25 mouse cellular contexts compared by ENCODE assay signal in the genomic region with DNA sequence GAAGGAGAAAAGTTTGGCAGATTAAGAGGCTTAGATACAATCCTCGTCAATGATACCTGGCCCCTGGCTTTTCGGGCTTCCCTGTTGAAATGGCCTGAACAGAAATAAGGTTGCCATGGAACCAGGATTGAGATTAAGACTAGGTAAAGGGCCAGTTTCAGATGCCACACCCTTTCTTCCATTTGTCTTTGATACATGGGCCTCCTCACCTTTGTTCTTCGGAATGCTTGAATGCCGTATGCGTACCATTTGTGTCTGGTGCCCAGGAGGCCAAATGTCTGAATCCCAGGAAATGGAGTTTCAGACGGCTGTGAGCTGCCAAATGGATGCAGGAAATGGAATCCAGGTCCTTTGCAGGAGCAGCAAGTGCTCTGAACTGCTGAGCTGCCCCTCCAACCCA. TPM values are rescaled to one million over a fixed set of nuclear protein-coding genes. Genes with fewer than 3 reads are reported as not detected.
A peak's percentile ranks its signal among the peaks of the same experiment; 100 is the strongest.
DNase-seq lines count a peak whose midpoint lies in the region; ATAC-seq and TF ChIP-seq lines count a peak whose summit lies in the region.
"Had no signal": no experiment of that assay in that cellular context is flagged by ENCODE, and none has a peak within 500 bp of the region (broad histone marks: within the 10 kb centered on the region; RNA-seq: fewer than 3 reads in every experiment).

No protein-coding gene starts in this region.

- peak overlapping the region; percentile 7; the same call in 1 of the 2 replicates for H3K27ac ChIP-seq in heart, postnatal 0 days (ENCODE audit: low read depth)
- peak overlapping the region; percentile 78 for H3K27ac ChIP-seq in thymus, adult 2 months (ENCODE audit: control insufficient read depth, insufficient read depth, low read length)
- H3K27ac ChIP-seq in ES-E14 (ENCODE audit: insufficient read depth, low read depth, low read length, poor library complexity, severe bottlenecking) = peak overlapping the region; percentile 1; the same call in 1 of the 2 replicates
- no peak overlapping the region for H3K27ac ChIP-seq in forebrain, embryonic 10.5 days
- H3K27ac ChIP-seq: embryonic facial prominence, embryonic 13.5 days; embryonic facial prominence, embryonic 15.5 days; forebrain, embryonic 13.5 days; forebrain, embryonic 15.5 days had no signal

- ATAC-seq in heart, postnatal 0 days (ENCODE audit: insufficient read depth, low read depth) = no peak
- ATAC-seq: CD4-positive, CD25-positive, alpha-beta regulatory T cell, adult 4 months; forebrain, embryonic 13.5 days; forebrain, embryonic 15.5 days; forebrain, postnatal 0 days had no signal

- intact Hi-C loops in heart, postnatal 14 days (cut with DNase I) = no loop called here

- peaks cover 31% of the 10 kb centered on the region for H3K36me3 ChIP-seq in heart, postnatal 0 days (replicated peaks; ENCODE audit: control insufficient read depth, insufficient read depth, low read length)
- peaks cover 50% of the 10 kb centered on the region for H3K36me3 ChIP-seq in thymus, adult 2 months (ENCODE audit: control insufficient read depth, insufficient read depth, low read length)
- peaks cover 20% of the 10 kb centered on the region for H3K36me3 ChIP-seq in ES-E14 (ENCODE audit: control insufficient read depth, insufficient read depth, low read length, poor library complexity, severe bottlenecking)
- H3K36me3 ChIP-seq in forebrain, embryonic 10.5 days (replicated peaks) = peaks cover 66% of the 10 kb centered on the region

- H3K4me1 ChIP-seq in heart, postnatal 0 days (ENCODE audit: control insufficient read depth, insufficient read depth) = no peaks in the 10 kb centered on the region
- peaks cover 20% of the 10 kb centered on the region for H3K4me1 ChIP-seq in thymus, adult 2 months (replicated peaks; ENCODE audit: control insufficient read depth, insufficient read depth, low read length)
- peaks cover 0 to 4% of the 10 kb centered on the region in 2 experiments; a peak in 2 of 4 replicates for H3K4me1 ChIP-seq in ES-E14 (ENCODE audit: control insufficient read depth in 2 of 2, insufficient read depth in 2 of 2, low read length in 2 of 2, poor library complexity in 1 of 2)
- no peaks in the 10 kb centered on the region for H3K4me1 ChIP-seq in forebrain, embryonic 10.5 days
- H3K4me1 ChIP-seq: embryonic facial prominence, embryonic 13.5 days; embryonic facial prominence, embryonic 15.5 days; forebrain, embryonic 13.5 days; forebrain, embryonic 15.5 days had no signal

- no peaks in the 10 kb centered on the region for H3K27me3 ChIP-seq in heart, postnatal 0 days (ENCODE audit: control insufficient read depth, insufficient read depth, low read length)
- H3K27me3 ChIP-seq in thymus, adult 2 months (ENCODE audit: control insufficient read depth, insufficient read depth, low read length) = no peaks in the 10 kb centered on the region
- H3K27me3 ChIP-seq in forebrain, embryonic 10.5 days (ENCODE audit: poor library complexity, severe bottlenecking) = no peaks in the 10 kb centered on the region
- H3K27me3 ChIP-seq: embryonic facial prominence, embryonic 13.5 days; embryonic facial prominence, embryonic 15.5 days; forebrain, embryonic 13.5 days; forebrain, embryonic 15.5 days had no signal

- no peak overlapping the region for H3K9ac ChIP-seq in heart, postnatal 0 days (replicated peaks; ENCODE audit: low read depth, low read length)
- H3K9ac ChIP-seq in ES-E14 (ENCODE audit: insufficient read depth, low read depth, low read length, poor library complexity, severe bottlenecking) = no peak overlapping the region
- H3K9ac ChIP-seq: embryonic facial prominence, embryonic 13.5 days; embryonic facial prominence, embryonic 15.5 days; forebrain, embryonic 13.5 days; forebrain, embryonic 15.5 days; forebrain, postnatal 0 days had no signal

- TF ChIP-seq POLR2A in thymus, adult 2 months (IDR thresholded peaks at IDR 0.05; ENCODE audit: control insufficient read depth, extremely low read depth, insufficient read depth, low read length, poor library complexity) = no peak

- no peaks in the 10 kb centered on the region for H3K9me3 ChIP-seq in heart, postnatal 0 days (replicated peaks; ENCODE audit: control insufficient read depth, low read length)
- H3K9me3 ChIP-seq in ES-E14 (ENCODE audit: control insufficient read depth, insufficient read depth, low read depth, low read length) = no peaks in the 10 kb centered on the region
- H3K9me3 ChIP-seq in forebrain, embryonic 10.5 days = no peaks in the 10 kb centered on the region
- H3K9me3 ChIP-seq: embryonic facial prominence, embryonic 13.5 days; embryonic facial prominence, embryonic 15.5 days; forebrain, embryonic 13.5 days; forebrain, embryonic 15.5 days had no signal

- in situ Hi-C loops in ES-E14 (cut with MboI; ENCODE audit: low sequenced_read_pairs in 2 of 2, unreplicated experiment in 2 of 2) = no loop called here

- no peak for TF ChIP-seq EP300 in heart, postnatal 0 days (IDR thresholded peaks at IDR 0.05; ENCODE audit: low read depth)

- no peak overlapping the region for H3K4me2 ChIP-seq in heart, postnatal 0 days (ENCODE audit: low read depth, low read length)
- H3K4me2 ChIP-seq: embryonic facial prominence, embryonic 13.5 days; embryonic facial prominence, embryonic 15.5 days; forebrain, embryonic 13.5 days; forebrain, embryonic 15.5 days had no signal

- TF ChIP-seq CTCF in heart, postnatal 0 days (IDR thresholded peaks at IDR 0.05; ENCODE audit: low read depth) = no peak
- no peak for TF ChIP-seq CTCF in thymus, adult 2 months (IDR thresholded peaks at IDR 0.05; ENCODE audit: borderline replicate concordance, control insufficient read depth, extremely low read depth, insufficient read depth, low read length, poor library complexity)

- WGBS in heart, postnatal 0 days = 74% methylated on average over 6 of the region's 6 CpGs
- 96% methylated on average over 6 of the region's 6 CpGs for WGBS in thymus, adult 2 months
- WGBS in forebrain, embryonic 10.5 days = 93% methylated on average over 6 of the region's 6 CpGs

- DNase-seq in heart, postnatal 0 days (ENCODE audit: low spot score) = no peak
- DNase-seq in heart, postnatal 14 days = no peak
- DNase-seq in thymus, adult 2 months = no peak
- no peak for DNase-seq in thymus, postnatal 4 days
- DNase-seq in ES-E14 (ENCODE audit: low read depth, low spot score) (no peak), ZHBTc4 (ENCODE audit: low read depth, low spot score) (peak; percentile 67)
- DNase-seq in adrenal gland, postnatal 25 days = no peak
- no peak for DNase-seq in forebrain, embryonic 10.5 days (ENCODE audit: extremely low spot score, low spot score)
- DNase-seq: adrenal gland, adult 2 months; adrenal gland, postnatal 10 days; adrenal gland, postnatal 36 days; B cell, adult 2 months; cerebellum, adult 11-12 months; cerebellum, adult 2 months; cerebellum, adult 9-10 months; cerebellum, postnatal 10 days; cerebellum, postnatal 25 days; embryo, embryonic 11 days; forebrain, postnatal 0 days had no signal

- H3K4me3 ChIP-seq in heart, postnatal 0 days (ENCODE audit: low read depth, low read length) = no peak overlapping the region
- no peak overlapping the region for H3K4me3 ChIP-seq in thymus, adult 2 months (ENCODE audit: control insufficient read depth, insufficient read depth, low read length)
- no peak overlapping the region for H3K4me3 ChIP-seq in ES-E14 (ENCODE audit: insufficient read depth in 1 of 2, low read depth in 1 of 2, low read length in 2 of 2, poor library complexity in 1 of 2, severe bottlenecking in 1 of 2)
- no peak overlapping the region for H3K4me3 ChIP-seq in forebrain, embryonic 10.5 days
- H3K4me3 ChIP-seq: embryonic facial prominence, embryonic 13.5 days; embryonic facial prominence, embryonic 15.5 days; erythroblast, embryonic 14.5 days; forebrain, embryonic 13.5 days; forebrain, embryonic 15.5 days had no signal

TF ChIP-seq in ES-E14, 5 proteins besides CTCF, POLR2A, EP300 and RAD21:
- TF ChIP-seq ZC3H11A (IDR thresholded peaks at IDR 0.05; ENCODE audit: borderline replicate concordance, low read depth, low read length) (no peak), CHD2 (IDR thresholded peaks at IDR 0.05; ENCODE audit: low read depth, low read length) (no peak), ZNF384 (IDR thresholded peaks at IDR 0.05; ENCODE audit: low read depth, low read length) (no peak), MAFK (IDR thresholded peaks at IDR 0.05; ENCODE audit: insufficient read depth, low read depth, low read length) (no peak)
TF ChIP-seq in ES-E14: peak in this region for 0.

RNA-seq across cellular contexts. Expression of a gene that starts 21.6 kb away (rescaled TPM):
- 3.1 and 4.3 TPM in 2 replicates for total RNA-seq in heart, postnatal 0 days (2014; rRNA removed; ENCODE audit: low replicate concordance)
- 3.5 and 3.7 TPM in 2 replicates for polyA plus RNA-seq in heart, postnatal 0 days (2015; fragmentation: Nextera tagmentation; extraction: Ambion mirVana)
- total RNA-seq in heart, postnatal 14 days (2021) = 1 to 10 TPM; 6.6 to 9.3 TPM
- 4.7 and 4.8 TPM in 2 replicates for polyA plus RNA-seq in thymus, adult 2 months (2012; rRNA removed)
- total RNA-seq in ES-E14 (2012; rRNA removed) = 4.3 and 5.4 TPM in 2 replicates
- 13.8 and 17.9 TPM in 2 replicates for total RNA-seq in adrenal gland, postnatal 25 days (2021)
- polyA plus RNA-seq in forebrain, embryonic 10.5 days (2016; fragmentation: Nextera tagmentation; extraction: Ambion mirVana) = 5.3 and 5.8 TPM in 2 replicates

RNA-seq across cellular contexts. Expression of a gene that starts 22.0 kb away (rescaled TPM):
- 10.8 and 24.2 TPM in 2 replicates for total RNA-seq in heart, postnatal 0 days (2014; rRNA removed; ENCODE audit: low replicate concordance)
- 19.5 and 20.5 TPM in 2 replicates for polyA plus RNA-seq in heart, postnatal 0 days (2015; fragmentation: Nextera tagmentation; extraction: Ambion mirVana)
- 10 to 100 TPM in 1 of 2 experiments, 1 to 10 TPM in 1; 9.3 to 10.9 TPM for total RNA-seq in heart, postnatal 14 days (2021)
- polyA plus RNA-seq in thymus, adult 2 months (2012; rRNA removed) = 21.9 and 24.2 TPM in 2 replicates
- total RNA-seq in ES-E14 (2012; rRNA removed) = 50.5 and 71.2 TPM in 2 replicates
- 14.9 and 17.9 TPM in 2 replicates for total RNA-seq in adrenal gland, postnatal 25 days (2021)
- 71.9 and 74.4 TPM in 2 replicates for polyA plus RNA-seq in forebrain, embryonic 10.5 days (2016; fragmentation: Nextera tagmentation; extraction: Ambion mirVana)

RNA-seq across cellular contexts. Expression of a gene that starts 33.4 kb away (rescaled TPM):
- not detected in 2 replicates for total RNA-seq in heart, postnatal 0 days (2014; rRNA removed; ENCODE audit: low replicate concordance)
- 0.19 and 0.20 TPM in 2 replicates for polyA plus RNA-seq in heart, postnatal 0 days (2015; fragmentation: Nextera tagmentation; extraction: Ambion mirVana)
- total RNA-seq in heart, postnatal 14 days (2021) = 1 to 10 TPM in 1 of 2 experiments, under 1 TPM in 1; 0.53 to 1.2 TPM
- 0.44 and 0.73 TPM in 2 replicates for polyA plus RNA-seq in thymus, adult 2 months (2012; rRNA removed)
- total RNA-seq in ES-E14 (2012; rRNA removed) = 1.3 and 2.5 TPM in 2 replicates
- total RNA-seq in adrenal gland, postnatal 25 days (2021) = 1.7 and 1.8 TPM in 2 replicates
- polyA plus RNA-seq in forebrain, embryonic 10.5 days (2016; fragmentation: Nextera tagmentation; extraction: Ambion mirVana) = 0.97 and 1.3 TPM in 2 replicates
